Mouse (Mus musculus): ENCODE results near the gene Fam114a2. TPM values are rescaled to one million over a fixed set of nuclear protein-coding genes. Genes with fewer than 3 reads are reported as not detected.
A peak's percentile ranks its signal among the peaks of the same experiment; 100 is the strongest.

The Fam114a2 gene
- polyA plus RNA-seq, 1 experiment, result 40.2 TPM

DNA sequence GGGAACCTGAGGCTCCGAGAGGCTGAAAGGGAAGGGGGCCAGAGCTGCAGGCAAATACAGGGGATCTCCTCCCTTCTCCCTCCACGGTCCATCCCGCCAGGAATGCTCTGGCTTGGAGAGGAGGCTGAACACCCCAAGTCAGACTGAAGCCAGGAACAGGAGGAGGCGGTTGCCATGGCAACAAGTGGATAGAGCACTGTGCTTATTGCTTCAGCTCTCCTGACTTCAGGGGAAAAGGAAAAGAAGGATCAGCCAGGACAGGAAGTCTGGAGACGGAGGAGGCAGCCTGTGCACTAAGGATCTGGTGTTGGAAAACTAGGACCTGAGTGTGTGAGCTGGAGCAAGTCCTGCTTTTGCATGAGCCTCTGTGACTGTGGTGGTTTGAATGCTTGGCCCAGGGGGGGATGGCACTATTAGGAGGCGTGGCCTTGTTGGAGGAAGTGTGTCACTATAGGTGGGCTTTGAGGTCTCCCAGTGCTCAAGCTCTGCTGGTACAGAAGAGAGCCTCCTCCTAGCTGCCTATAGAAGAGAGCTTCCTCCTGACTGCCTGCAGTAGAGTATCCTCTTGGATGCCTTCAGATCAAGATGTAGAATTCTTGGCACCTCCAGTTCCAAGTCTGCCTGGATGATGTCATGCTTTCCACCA, 44.0 kb downstream of the Fam114a2 start:
- TF ChIP-seq POLR2A (IDR thresholded peaks at IDR 0.05; ENCODE audit: control insufficient read depth, extremely low read depth, insufficient read depth, low read length, poor library complexity) (no peak), CTCF (IDR thresholded peaks at IDR 0.05; ENCODE audit: borderline replicate concordance, control insufficient read depth, extremely low read depth, insufficient read depth, low read length, poor library complexity) (no peak)
- Histone ChIP-seq H3K27me3 (ENCODE audit: control insufficient read depth, insufficient read depth, low read length) (no peaks in the 10 kb centered on the region), H3K4me3 (ENCODE audit: control insufficient read depth, insufficient read depth, low read length) (no peak overlapping the region), H3K36me3 (ENCODE audit: control insufficient read depth, insufficient read depth, low read length) (no peaks in the 10 kb centered on the region), H3K27ac (ENCODE audit: control insufficient read depth, insufficient read depth, low read length) (no peak overlapping the region), H3K4me1 (replicated peaks; ENCODE audit: control insufficient read depth, insufficient read depth, low read length) (no peaks in the 10 kb centered on the region)
- 85% methylated on average over 6 of the region's 6 CpGs for WGBS
- no peak for DNase-seq

GRCm38 (mm10) chr11:57470979-57471378, 47.4 kb downstream of the Fam114a2 start:
- no peaks in the 10 kb centered on the region for H3K27me3 ChIP-seq (ENCODE audit: control insufficient read depth, insufficient read depth, low read length)
- TF ChIP-seq POLR2A (IDR thresholded peaks at IDR 0.05; ENCODE audit: control insufficient read depth, extremely low read depth, insufficient read depth, low read length, poor library complexity) (no peak), CTCF (IDR thresholded peaks at IDR 0.05; ENCODE audit: borderline replicate concordance, control insufficient read depth, extremely low read depth, insufficient read depth, low read length, poor library complexity) (no peak)
- WGBS, result 87% methylated on average over 7 of the region's 7 CpGs
- H3K4me3 ChIP-seq (ENCODE audit: control insufficient read depth, insufficient read depth, low read length), result no peak overlapping the region
- no peak overlapping the region for H3K27ac ChIP-seq (ENCODE audit: control insufficient read depth, insufficient read depth, low read length)
- H3K36me3 ChIP-seq (ENCODE audit: control insufficient read depth, insufficient read depth, low read length), result no peaks in the 10 kb centered on the region
- no peaks in the 10 kb centered on the region for H3K4me1 ChIP-seq (replicated peaks; ENCODE audit: control insufficient read depth, insufficient read depth, low read length)
- DNase-seq, result no peak

- WGBS, result 65% methylated on average over 6 of the region's 6 CpGs
- Histone ChIP-seq H3K36me3 (ENCODE audit: control insufficient read depth, insufficient read depth, low read length) (no peaks in the 10 kb centered on the region), H3K4me3 (ENCODE audit: control insufficient read depth, insufficient read depth, low read length) (no peak overlapping the region), H3K4me1 (replicated peaks; ENCODE audit: control insufficient read depth, insufficient read depth, low read length) (no peaks in the 10 kb centered on the region), H3K27ac (ENCODE audit: control insufficient read depth, insufficient read depth, low read length) (no peak overlapping the region), H3K27me3 (ENCODE audit: control insufficient read depth, insufficient read depth, low read length) (no peaks in the 10 kb centered on the region)
- no peak for TF ChIP-seq POLR2A (IDR thresholded peaks at IDR 0.05; ENCODE audit: control insufficient read depth, extremely low read depth, insufficient read depth, low read length, poor library complexity)
- TF ChIP-seq CTCF (IDR thresholded peaks at IDR 0.05; ENCODE audit: borderline replicate concordance, control insufficient read depth, extremely low read depth, insufficient read depth, low read length, poor library complexity), result no peak
- no peak for DNase-seq
These were observed 48.4 kb downstream of the Fam114a2 start for GRCm38 (mm10) chr11:57470056-57470455.

DNA sequence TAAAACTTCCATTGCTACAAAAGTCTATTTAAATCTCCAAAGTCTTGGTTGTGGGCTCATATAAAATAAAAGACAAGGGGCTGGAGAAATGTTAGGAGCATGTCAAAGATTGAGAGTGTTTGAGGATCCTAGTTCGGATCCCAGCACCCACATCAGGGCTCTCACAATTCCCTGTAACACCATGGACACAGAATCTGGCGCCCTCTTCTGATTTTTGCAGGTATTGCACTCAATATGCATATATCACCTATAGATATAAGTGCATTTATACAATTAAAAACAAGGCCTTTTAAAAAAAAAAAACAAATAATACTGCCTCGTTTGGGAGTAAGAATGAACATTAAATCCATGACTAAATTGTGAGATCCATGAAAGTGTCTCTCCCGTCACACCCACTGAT, 49.7 kb downstream of the Fam114a2 start:
- H3K4me1 ChIP-seq (replicated peaks; ENCODE audit: control insufficient read depth, insufficient read depth, low read length), result no peaks in the 10 kb centered on the region
- no peak for TF ChIP-seq CTCF (IDR thresholded peaks at IDR 0.05; ENCODE audit: borderline replicate concordance, control insufficient read depth, extremely low read depth, insufficient read depth, low read length, poor library complexity)
- no peak for TF ChIP-seq POLR2A (IDR thresholded peaks at IDR 0.05; ENCODE audit: control insufficient read depth, extremely low read depth, insufficient read depth, low read length, poor library complexity)
- no peak overlapping the region for H3K4me3 ChIP-seq (ENCODE audit: control insufficient read depth, insufficient read depth, low read length)
- no peak for DNase-seq
- no peak overlapping the region for H3K27ac ChIP-seq (ENCODE audit: control insufficient read depth, insufficient read depth, low read length)
- WGBS, result 84% methylated on average over 4 of the region's 4 CpGs
- H3K27me3 ChIP-seq (ENCODE audit: control insufficient read depth, insufficient read depth, low read length), result no peaks in the 10 kb centered on the region
- H3K36me3 ChIP-seq (ENCODE audit: control insufficient read depth, insufficient read depth, low read length), result no peaks in the 10 kb centered on the region

DNA sequence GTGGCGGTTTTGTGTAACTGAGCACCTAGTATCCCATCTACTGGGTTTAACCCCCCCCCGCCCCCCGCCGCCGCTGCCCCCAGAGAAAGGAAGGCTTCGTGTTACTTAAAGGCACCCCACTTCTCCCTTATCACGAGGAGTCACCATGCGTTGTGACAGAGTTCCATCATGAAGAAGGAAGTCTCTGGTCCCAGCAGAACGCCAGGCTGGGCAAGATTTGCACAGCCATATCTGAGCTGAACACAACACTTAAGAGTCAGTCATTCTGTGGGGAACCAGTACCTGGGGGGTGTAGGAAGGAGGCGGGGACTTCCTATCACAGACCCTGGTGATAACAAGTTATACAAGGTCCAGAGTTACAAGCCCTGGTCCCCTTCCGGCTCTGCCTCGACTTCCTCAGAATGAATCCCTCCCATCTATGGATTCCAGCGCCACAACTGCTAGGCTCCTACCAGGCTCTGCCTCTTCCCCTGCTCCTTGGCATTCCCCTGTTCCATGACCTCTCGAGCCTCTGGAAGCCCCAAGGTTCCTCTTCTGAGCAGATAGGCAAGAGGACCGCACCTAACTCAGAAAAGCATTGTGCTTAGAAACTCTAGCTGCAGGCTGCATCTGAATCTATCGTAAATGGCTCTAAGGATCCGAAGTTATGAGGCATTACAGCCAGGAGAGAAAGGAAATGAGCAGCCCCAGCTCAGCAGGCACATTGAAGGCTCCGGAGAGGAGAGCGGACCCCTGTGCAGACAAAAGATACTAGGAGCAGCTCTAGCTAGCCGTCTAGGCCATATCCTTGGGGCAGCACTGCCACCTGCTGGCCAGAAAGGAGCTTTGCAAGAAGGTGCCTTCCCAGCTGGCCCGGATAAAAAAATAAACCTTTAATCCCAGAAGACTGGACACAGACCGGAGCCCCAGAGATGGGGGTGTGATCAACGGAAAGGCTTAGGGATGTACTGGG, 51.0 kb downstream of the Fam114a2 start:
- peak; percentile 47 for DNase-seq
- TF ChIP-seq CTCF (IDR thresholded peaks at IDR 0.05; ENCODE audit: borderline replicate concordance, control insufficient read depth, extremely low read depth, insufficient read depth, low read length, poor library complexity) (peak; percentile 83), POLR2A (IDR thresholded peaks at IDR 0.05; ENCODE audit: control insufficient read depth, extremely low read depth, insufficient read depth, low read length, poor library complexity) (no peak)

DNA sequence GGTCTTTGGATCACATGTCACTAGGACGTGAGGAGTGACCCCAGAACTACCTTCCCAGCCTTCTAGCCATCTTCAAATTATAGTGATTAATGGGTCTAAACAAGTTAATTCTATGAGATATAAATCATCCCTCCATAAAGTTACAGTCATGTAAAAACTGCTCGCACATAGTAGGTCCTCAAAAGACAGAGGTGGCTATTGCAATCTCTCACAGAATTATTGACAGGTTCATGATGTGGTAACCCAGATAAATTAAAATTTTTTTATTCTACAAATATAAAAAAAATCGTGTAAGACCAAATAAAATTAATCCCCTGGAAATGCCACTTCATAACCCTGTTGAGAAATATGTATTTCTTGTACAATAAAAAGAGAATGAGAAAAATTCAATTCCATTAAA, 52.6 kb downstream of the Fam114a2 start:
- H3K27me3 ChIP-seq (ENCODE audit: control insufficient read depth, insufficient read depth, low read length), result no peaks in the 10 kb centered on the region
- H3K36me3 ChIP-seq (ENCODE audit: control insufficient read depth, insufficient read depth, low read length), result no peaks in the 10 kb centered on the region
- TF ChIP-seq POLR2A (IDR thresholded peaks at IDR 0.05; ENCODE audit: control insufficient read depth, extremely low read depth, insufficient read depth, low read length, poor library complexity) (no peak), CTCF (IDR thresholded peaks at IDR 0.05; ENCODE audit: borderline replicate concordance, control insufficient read depth, extremely low read depth, insufficient read depth, low read length, poor library complexity) (no peak)
- no peak overlapping the region for H3K4me3 ChIP-seq (ENCODE audit: control insufficient read depth, insufficient read depth, low read length)
- 86% methylated on average over 3 of the region's 3 CpGs for WGBS
- no peak for DNase-seq
- H3K27ac ChIP-seq (ENCODE audit: control insufficient read depth, insufficient read depth, low read length), result no peak overlapping the region
- no peaks in the 10 kb centered on the region for H3K4me1 ChIP-seq (replicated peaks; ENCODE audit: control insufficient read depth, insufficient read depth, low read length)

More for the DNA sequence above, 51.0 kb downstream of the Fam114a2 start:
- 48% methylated on average over 23 of the region's 23 CpGs for WGBS
- Histone ChIP-seq H3K4me3 (ENCODE audit: control insufficient read depth, insufficient read depth, low read length) (no peak overlapping the region), H3K36me3 (ENCODE audit: control insufficient read depth, insufficient read depth, low read length) (no peaks in the 10 kb centered on the region), H3K4me1 (replicated peaks; ENCODE audit: control insufficient read depth, insufficient read depth, low read length) (no peaks in the 10 kb centered on the region), H3K27me3 (ENCODE audit: control insufficient read depth, insufficient read depth, low read length) (no peaks in the 10 kb centered on the region), H3K27ac (ENCODE audit: control insufficient read depth, insufficient read depth, low read length) (no peak overlapping the region)
